Mouse (Mus musculus): ENCODE measurements at regions not wholly inside any gene's neighbourhood (a gene's known extent, or its start where the extent isn't known, plus 50 kb on each side); places are given as distances from the start of the nearest gene placed in this dataset.

DNA sequence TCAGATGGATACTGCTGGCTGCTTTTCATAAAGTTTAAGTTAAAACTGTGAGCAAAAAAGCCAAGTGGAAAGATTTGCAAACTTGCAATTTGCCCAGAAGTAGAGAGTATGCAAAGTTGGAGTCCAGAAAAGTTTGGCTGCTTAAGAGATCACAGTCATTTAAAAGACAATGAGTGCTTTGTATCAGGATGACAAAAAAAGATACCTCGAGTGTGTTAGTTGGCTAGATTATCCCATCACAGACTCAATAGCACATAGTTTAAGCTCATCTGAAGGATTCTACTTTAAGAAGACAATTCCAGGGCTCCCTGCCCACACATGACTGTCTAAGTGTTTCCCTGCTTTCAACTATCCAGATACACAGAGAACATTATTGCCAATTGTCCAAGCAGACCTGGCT lies 239.5 kb downstream of the Sh2d4b start:
- no peaks in the 10 kb centered on the region for H3K9me3 ChIP-seq (ENCODE audit: low read length)
- no peak for TF ChIP-seq CTCF (IDR thresholded peaks at IDR 0.05; ENCODE audit: low read depth)
- H3K4me2 ChIP-seq (ENCODE audit: low read depth), result no peak overlapping the region
- H3K4me1 ChIP-seq (ENCODE audit: insufficient read depth), result no peaks in the 10 kb centered on the region
- no peak overlapping the region for H3K4me3 ChIP-seq (ENCODE audit: low read depth, low read length)
- no peak for ATAC-seq
- H3K9ac ChIP-seq, result no peak overlapping the region
- H3K27ac ChIP-seq (ENCODE audit: low read depth, low read length), result no peak overlapping the region
- 15% methylated on average over 1 of the region's 1 CpGs for WGBS
- H3K27me3 ChIP-seq (ENCODE audit: insufficient read depth, low read length), result no peaks in the 10 kb centered on the region
- H3K36me3 ChIP-seq (ENCODE audit: insufficient read depth), result no peaks in the 10 kb centered on the region
- DNase-seq, result no peak
